Mouse (Mus musculus) megakaryocyte, embryonic 14.5 days (primary cell): ENCODE measurements at regions not wholly inside any gene's neighbourhood (a gene's known extent, or its start where the extent isn't known, plus 50 kb on each side); places are given as distances from the start of the nearest gene placed in this dataset.

ENCODE experiments used
- FLI1 ChIP-seq: IDR thresholded peaks from 2 replicates; pipeline ENCODE4 v1.6.1; 2012; ENCODE audit warnings: low read length, inconsistent platforms, mixed read lengths
- GATA1 ChIP-seq: IDR thresholded peaks from 3 replicates; pipeline ENCODE4 v1.6.1; 2012; ENCODE audit warnings: mixed read lengths, low read length, inconsistent platforms, borderline replicate concordance

- no peak for TF ChIP-seq GATA1
- no peak for TF ChIP-seq FLI1
Measured at GRCm38 (mm10) chr6:16958102-16958501, 59.9 kb upstream of the Tfec start.
